Mouse (Mus musculus) limb, embryonic 11.5 days (tissue): ENCODE measurements at regions not wholly inside any gene's neighbourhood (a gene's known extent, or its start where the extent isn't known, plus 50 kb on each side); places are given as distances from the start of the nearest gene placed in this dataset.
A peak's percentile ranks its signal among the peaks of the same experiment; 100 is the strongest.

Experiments used
- ATAC-seq: fragments of 200-750 bp; cut with Nextera tagmentation; 2 replicates; pipeline ENCODE4 v1.8.0; 2017; ENCODE audit warnings: low read depth; ENCODE audit not compliant: insufficient number of reproducible peaks, low FRiP score, low TSS enrichment
- DNase-seq: peaks from one replicate; pipeline ENCODE4 v3.0.0-alpha.2; 2015; ENCODE audit warnings: low spot score
- H3K27ac ChIP-seq: fragments of 300-500 bp; sonication (generic); replicated peaks from 2 replicates; pipeline ENCODE4 v1.5.1; 2014; ENCODE audit warnings: low read depth, mild to moderate bottlenecking, low read length
- H3K27me3 ChIP-seq: fragments of 300-500 bp; sonication (generic); 2 replicates; pipeline ENCODE4 v1.6.1; 2014; ENCODE audit warnings: mild to moderate bottlenecking, low read length, mixed read lengths; ENCODE audit not compliant: control insufficient read depth, insufficient read depth
- H3K36me3 ChIP-seq: fragments of 300-500 bp; sonication (generic); 2 replicates; pipeline ENCODE4 v1.6.1; 2014; ENCODE audit warnings: mild to moderate bottlenecking, low read length, moderate library complexity, mixed read lengths; ENCODE audit not compliant: control insufficient read depth, insufficient read depth
- H3K4me1 ChIP-seq: fragments of 300-500 bp; sonication (generic); 2 replicates; pipeline ENCODE4 v1.6.1; 2014; ENCODE audit warnings: low read length, mixed read lengths; ENCODE audit not compliant: control insufficient read depth, insufficient read depth
- H3K4me2 ChIP-seq: fragments of 300-500 bp; sonication (generic); 2 replicates; pipeline ENCODE4 v1.6.1; 2014; ENCODE audit warnings: low read depth, mild to moderate bottlenecking, moderate library complexity; ENCODE audit not compliant: severe bottlenecking
- H3K4me3 ChIP-seq: fragments of 300-500 bp; sonication (generic); 2 replicates; pipeline ENCODE4 v1.5.1; 2014; ENCODE audit warnings: low read depth, low read length
- H3K9ac ChIP-seq: fragments of 300-500 bp; sonication (generic); 2 replicates; pipeline ENCODE4 v1.6.1; 2014; ENCODE audit warnings: mild to moderate bottlenecking, low read length
- H3K9me3 ChIP-seq: fragments of 300-500 bp; sonication (generic); 2 replicates; pipeline ENCODE4 v1.6.1; 2016; ENCODE audit warnings: low read length; ENCODE audit not compliant: control insufficient read depth
- WGBS: fragments of 180-500 bp; shearing (Covaris S2); extraction: QIAGEN DNeasy Blood & Tissue Kit; methylation state at CpG from one replicate; pipeline ENCODE4 v1.1.7; 2014; 5-methylcytosine and 5-hydroxymethylcytosine counted together

GRCm38 (mm10) chr8:112482041-112482440, 87.8 kb upstream of the Cntnap4 start:
- Histone ChIP-seq H3K9ac (no peak overlapping the region), H3K27ac (no peak overlapping the region), H3K4me2 (no peak overlapping the region), H3K36me3 (no peaks in the 10 kb centered on the region), H3K27me3 (no peaks in the 10 kb centered on the region), H3K4me3 (no peak overlapping the region), H3K9me3 (no peaks in the 10 kb centered on the region), H3K4me1 (no peaks in the 10 kb centered on the region)
- ATAC-seq (no peak), DNase-seq (no peak)
- 84% methylated on average over 3 of the region's 3 CpGs for WGBS

- H3K36me3 ChIP-seq = no peaks in the 10 kb centered on the region
- H3K27ac ChIP-seq = no peak overlapping the region
- ATAC-seq (no peak), DNase-seq (no peak)
- no peak overlapping the region for H3K4me2 ChIP-seq
- H3K9me3 ChIP-seq = no peaks in the 10 kb centered on the region
- WGBS = 85% methylated on average over 6 of the region's 6 CpGs
- no peaks in the 10 kb centered on the region for H3K4me1 ChIP-seq
- no peak overlapping the region for H3K9ac ChIP-seq
- no peaks in the 10 kb centered on the region for H3K27me3 ChIP-seq
- H3K4me3 ChIP-seq = no peak overlapping the region
Measured at GRCm38 (mm10) chr8:112492286-112492685, 77.6 kb upstream of the Cntnap4 start.

GRCm38 (mm10) chr8:112498881-112499399, 70.9 kb upstream of the Cntnap4 start:
- Histone ChIP-seq H3K4me3 (no peak overlapping the region), H3K4me1 (no peaks in the 10 kb centered on the region), H3K9me3 (no peaks in the 10 kb centered on the region), H3K27ac (no peak overlapping the region), H3K36me3 (no peaks in the 10 kb centered on the region), H3K27me3 (no peaks in the 10 kb centered on the region), H3K4me2 (no peak overlapping the region), H3K9ac (no peak overlapping the region)
- no peak for ATAC-seq
- peak; percentile 2 for DNase-seq

- 81% methylated on average over 8 of the region's 8 CpGs for WGBS
- no peak overlapping the region for H3K27ac ChIP-seq
- no peak for DNase-seq
- no peaks in the 10 kb centered on the region for H3K36me3 ChIP-seq
- H3K27me3 ChIP-seq = no peaks in the 10 kb centered on the region
- no peaks in the 10 kb centered on the region for H3K9me3 ChIP-seq
- no peak overlapping the region for H3K4me2 ChIP-seq
- ATAC-seq = no peak
- no peaks in the 10 kb centered on the region for H3K4me1 ChIP-seq
- H3K9ac ChIP-seq = no peak overlapping the region
- no peak overlapping the region for H3K4me3 ChIP-seq
Measured at GRCm38 (mm10) chr8:112504034-112504433, 65.8 kb upstream of the Cntnap4 start.
